Mouse (Mus musculus) lung, postnatal 10 days (tissue): ENCODE results near the gene Fhl2.
"Not testable (repeated sequence)": the region's sequence is repeated elsewhere in the genome, so short reads cannot be mapped to it uniquely, and the experiment has no call there.

ENCODE experiments used
- DNase-seq: peaks from one replicate; pipeline ENCODE4 v3.0.0; 2021

Gene Fhl2

DNA sequence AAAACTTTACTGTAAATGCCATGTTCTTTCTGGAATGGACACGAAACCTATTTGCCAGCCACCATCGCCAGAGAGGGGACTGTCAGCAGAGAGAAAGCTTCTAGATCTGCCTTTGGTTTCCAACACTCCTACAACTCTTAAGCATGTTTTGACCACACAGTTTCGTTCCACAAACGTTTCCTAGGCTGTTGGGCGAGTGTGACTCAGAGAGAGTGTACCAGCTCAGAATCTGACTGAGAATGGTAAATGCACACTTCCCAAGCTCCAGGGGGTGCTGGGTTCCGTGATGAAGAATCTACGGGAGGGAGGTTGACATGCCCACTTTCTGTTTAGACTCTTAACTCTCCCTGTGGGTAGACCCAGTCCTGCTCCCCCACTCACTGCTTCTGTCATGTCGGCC, 5.7 kb downstream of the Fhl2 start:
- no peak for DNase-seq

DNA sequence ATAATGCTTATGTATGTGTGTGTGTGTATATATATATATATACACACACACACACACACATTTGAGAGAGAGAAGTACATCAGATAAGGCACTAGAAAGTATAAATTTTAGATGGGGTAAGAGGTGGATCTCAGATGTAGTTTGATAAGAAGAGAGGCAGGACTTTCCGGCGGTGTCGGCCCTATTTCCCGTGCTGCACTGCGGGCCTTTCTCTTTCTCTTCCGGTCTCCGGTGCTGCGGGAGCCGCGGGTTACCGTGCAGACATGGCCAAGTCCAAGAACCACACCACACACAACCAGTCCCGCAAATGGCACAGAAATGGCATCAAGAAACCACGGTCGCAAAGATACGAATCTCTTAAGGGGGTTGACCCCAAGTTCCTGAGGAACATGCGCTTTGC, 7.9 kb downstream of the Fhl2 start:
- not testable (repeated sequence) for DNase-seq

DNA sequence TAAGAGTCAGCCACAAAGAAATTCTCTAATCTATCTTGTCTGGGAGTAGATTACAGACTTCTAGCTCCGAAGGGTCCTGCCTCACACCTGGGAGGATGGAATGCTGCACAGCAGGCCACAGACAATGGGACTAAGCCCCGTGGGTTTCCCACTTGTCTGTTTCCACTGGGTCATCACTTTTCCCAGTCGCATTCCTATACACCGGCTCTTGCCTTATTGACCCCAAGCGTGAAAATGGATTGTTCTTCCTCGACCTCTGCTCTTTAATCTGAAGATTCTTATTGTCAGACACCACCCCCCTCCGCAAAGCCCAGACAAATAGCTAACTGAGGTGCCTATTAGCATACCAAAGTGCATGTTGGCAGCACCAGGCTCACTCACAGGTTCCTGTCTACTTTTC, 10.4 kb downstream of the Fhl2 start:
- no peak for DNase-seq

DNA sequence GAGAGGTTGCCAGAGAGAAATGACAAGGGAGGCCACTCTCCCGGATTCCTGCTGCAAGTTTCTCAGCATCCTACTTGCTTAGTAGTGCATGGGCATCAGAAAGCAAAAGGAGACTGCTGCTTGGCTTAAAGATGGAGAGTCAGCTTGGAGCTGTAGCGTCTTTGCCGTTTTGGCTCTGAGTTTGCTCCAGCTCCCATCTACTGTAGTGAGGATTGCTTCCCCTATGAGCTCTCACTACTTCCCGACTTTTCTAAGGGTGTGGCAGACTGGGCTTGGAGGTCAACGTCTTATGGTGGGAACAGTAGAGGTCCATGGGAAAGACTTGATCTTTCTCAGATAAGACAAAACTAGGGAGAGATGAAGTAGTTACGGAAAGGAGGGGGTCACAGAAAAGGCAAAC, 15.9 kb downstream of the Fhl2 start:
- DNase-seq: no peak

DNA sequence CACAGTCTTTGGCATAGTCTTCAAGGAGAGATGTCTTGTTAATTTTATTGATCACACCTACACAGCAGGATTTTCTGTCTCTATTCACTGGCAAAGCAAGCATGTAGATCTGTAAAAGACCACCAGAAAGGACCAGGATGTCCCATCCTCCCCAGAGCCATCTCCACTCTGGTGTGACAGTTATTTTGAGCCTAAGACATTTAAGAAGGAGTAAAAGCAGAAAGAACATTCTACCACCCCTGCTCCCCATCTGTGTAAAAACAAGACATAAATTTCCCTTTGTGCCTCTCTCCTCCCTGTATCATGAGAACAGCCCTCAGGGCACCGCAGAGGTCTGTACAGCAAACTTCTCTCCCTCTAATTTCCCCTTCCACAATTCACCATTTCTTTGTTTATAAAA, 18.0 kb downstream of the Fhl2 start:
- DNase-seq: no peak

DNA sequence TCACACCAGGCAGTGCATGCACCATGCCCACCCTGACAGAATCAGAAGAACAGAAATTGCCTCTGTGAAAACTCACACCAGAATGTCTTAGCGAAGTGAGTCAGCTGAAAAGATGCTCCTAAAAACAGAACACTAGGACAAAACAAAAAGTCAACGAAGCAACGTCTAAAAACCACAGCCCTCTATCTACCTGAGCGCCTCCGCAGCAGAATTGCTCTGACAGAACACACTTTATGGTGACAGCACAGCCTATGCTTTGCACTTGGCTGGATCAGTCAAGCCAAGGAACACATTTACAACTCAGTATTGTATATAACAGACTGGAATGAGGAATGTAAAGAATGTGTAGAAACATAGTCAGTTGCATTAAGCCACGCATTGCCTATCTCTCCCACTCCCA, 18.4 kb downstream of the Fhl2 start:
- DNase-seq: no peak

DNA sequence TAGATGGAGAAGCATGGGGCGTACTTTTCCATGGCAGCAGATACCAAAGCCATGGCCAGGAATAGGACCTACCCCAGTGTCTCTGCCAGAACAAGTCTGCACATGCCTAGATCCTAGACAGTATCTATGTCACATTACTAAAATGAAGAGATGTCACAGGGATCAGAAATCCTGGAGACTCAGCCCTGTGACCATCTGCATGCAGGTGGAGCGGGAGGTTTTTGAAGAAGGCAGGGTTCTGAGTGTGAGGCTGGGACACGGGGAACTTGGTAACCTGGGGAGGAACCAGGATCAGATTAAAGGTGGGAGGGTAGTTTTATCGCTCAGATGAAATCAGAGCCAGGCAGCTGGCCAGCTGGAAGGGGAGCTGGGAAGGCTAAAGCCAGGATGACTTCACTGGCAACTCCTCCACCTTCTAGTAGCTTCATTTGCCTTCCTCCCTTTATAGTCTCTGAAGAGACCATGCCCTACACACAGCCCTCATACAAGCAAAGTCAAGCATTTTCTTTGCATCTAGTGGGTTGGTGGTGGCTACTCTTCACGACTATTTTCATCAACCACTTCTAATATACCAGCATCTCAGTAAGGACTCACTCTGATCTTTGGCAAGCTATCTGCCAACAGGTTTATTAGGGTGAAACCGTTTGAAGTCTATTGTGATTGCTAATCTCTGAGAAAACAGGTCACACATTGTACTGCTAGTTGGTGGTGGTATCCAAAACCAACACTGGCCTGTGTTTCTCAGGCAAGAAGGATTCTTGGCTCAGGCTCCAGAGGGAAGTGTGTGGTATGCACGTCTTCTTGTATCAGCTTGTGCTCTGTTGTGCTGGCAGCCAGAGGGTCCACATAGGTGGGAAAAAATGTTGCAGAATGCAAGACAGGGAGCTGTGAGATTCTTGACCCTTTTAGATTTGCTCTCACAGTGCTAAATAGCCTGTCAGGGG, 23.2 kb downstream of the Fhl2 start:
- DNase-seq: no peak

DNA sequence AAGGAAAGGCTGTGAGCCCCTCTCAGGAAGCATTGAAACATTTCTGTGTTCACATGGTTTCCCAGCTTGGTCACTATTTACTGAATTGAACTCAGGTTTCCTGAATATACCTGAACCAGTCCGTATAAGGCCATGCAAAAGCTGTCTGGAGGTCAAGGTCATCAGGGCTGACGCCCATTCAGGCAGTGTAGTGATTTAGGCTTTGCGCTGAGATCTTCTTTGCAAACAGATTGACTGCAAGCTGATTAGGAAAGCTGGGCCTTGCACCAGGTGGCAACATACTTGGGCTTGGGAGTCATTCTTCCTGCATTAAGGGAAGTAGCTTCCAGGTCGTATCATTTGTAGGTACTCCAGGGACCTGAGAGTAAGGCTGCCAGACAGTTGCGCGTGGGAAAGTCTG, 25.0 kb downstream of the Fhl2 start:
- no peak for DNase-seq

DNA sequence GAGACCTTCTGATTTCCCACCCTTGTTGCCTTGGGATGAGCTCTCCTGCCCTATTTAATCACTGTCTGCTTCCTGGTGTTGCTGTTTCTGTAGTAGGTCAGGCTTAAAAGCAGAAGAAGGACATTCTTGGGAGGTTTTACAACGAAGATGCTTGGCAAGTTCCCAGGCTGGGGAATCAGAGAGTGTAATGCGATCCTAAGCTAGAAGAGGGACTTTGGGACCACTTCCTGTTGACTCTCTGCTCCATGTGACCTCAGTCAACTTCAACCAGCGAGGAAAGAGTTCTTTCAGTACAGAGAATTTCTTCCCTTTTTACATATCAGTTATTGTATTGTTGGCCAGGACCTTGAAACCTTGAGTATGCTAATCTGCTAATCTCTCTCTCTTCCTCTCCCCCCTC, 25.7 kb downstream of the Fhl2 start:
- peak; percentile 42 for DNase-seq

DNA sequence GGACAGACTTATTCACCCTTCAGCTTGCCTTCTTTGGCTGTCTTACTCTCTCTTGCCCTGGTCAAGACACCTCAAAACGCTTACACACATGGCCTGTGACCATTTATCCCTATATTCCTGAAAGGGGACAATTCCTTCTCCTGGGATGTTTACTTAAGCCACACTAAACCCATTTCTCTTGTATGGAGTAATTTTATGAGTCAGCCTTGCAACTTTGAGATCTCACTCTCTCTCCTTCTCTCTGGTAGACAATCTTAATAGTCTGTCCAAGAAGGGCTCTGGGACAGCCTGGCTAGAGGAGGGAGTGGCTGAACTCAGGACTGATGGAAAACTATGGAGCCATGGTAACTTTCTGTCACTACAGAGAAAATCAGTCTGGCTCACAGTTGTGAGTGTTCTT, 27.1 kb downstream of the Fhl2 start:
- no peak for DNase-seq

DNA sequence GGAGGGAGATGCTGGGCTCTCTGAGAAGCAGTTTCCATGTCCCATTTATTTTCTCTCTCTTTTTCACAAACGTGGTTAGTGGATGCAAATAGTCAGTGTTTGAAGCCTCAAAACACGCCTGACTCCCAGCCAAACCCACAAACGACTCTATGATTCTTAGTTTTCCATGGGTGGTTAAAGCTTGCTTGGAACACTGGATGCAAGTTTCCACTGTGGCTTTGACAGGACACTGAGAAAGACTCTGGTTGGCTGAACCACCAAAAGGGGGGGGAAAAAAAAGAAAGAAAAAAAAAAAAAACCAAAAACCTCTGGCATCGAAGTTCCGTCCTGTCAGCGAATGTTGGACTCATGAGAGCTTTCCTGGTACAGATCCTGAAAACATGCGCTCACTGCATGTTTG, 27.6 kb downstream of the Fhl2 start:
- peak; percentile 38 for DNase-seq

DNA sequence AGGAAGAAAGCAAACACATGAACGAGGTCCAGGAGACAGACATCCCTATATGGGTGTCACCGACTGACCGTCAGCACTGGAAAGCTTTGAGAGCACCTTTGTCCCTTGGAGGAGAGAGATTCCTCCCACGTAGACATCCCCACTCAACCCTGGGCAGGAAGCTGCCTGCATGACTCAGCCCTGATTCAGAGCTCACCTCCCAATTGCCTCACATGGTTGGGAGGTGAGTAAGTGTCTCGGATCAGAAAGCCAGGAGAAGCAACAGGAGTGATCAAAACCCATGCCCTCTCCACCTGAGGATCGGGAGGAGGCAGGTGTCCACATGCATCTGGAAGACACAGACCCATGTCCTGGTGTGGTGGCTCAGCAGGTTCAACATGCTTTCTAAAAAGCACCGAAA, 28.2 kb downstream of the Fhl2 start:
- no peak for DNase-seq

DNA sequence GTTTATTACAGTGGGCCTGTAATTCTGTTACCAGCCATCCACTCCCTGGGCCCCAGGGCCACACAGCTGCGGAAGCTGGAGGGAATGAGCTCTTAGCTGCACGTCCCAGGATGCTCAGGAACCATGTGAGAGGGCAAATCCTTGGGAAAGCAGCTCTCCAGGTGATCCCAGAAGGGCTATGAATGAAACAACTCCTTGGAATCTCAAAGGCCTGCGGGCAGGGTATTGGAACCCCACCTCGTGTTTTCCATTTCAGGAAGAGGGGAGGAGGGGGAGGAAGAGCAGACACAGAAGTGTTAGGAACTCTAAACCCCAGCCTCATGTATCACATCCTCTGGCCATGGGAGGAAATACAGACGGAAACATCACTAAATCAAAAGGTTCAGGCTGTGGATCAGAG, 28.8 kb downstream of the Fhl2 start:
- DNase-seq: no peak

DNA sequence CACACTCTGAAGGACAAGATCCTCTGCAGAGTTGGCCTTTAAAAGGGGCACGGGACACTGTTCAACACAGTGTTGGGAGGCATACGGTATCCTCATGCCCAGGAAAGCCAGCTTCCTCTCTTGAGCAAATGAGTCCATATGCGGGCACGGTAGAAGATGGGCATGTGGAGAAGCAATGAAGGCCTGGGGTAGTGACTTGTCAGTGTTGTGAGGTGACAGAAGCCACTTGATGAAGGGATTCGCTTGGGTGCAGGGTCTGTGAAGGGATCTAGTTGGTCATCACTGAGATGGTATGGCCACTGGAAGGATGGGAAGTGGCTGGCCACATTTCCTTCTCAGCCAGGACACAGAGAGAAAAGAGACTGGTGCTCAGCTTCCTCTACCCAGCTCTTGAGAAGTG, 32.2 kb downstream of the Fhl2 start:
- no peak for DNase-seq

DNA sequence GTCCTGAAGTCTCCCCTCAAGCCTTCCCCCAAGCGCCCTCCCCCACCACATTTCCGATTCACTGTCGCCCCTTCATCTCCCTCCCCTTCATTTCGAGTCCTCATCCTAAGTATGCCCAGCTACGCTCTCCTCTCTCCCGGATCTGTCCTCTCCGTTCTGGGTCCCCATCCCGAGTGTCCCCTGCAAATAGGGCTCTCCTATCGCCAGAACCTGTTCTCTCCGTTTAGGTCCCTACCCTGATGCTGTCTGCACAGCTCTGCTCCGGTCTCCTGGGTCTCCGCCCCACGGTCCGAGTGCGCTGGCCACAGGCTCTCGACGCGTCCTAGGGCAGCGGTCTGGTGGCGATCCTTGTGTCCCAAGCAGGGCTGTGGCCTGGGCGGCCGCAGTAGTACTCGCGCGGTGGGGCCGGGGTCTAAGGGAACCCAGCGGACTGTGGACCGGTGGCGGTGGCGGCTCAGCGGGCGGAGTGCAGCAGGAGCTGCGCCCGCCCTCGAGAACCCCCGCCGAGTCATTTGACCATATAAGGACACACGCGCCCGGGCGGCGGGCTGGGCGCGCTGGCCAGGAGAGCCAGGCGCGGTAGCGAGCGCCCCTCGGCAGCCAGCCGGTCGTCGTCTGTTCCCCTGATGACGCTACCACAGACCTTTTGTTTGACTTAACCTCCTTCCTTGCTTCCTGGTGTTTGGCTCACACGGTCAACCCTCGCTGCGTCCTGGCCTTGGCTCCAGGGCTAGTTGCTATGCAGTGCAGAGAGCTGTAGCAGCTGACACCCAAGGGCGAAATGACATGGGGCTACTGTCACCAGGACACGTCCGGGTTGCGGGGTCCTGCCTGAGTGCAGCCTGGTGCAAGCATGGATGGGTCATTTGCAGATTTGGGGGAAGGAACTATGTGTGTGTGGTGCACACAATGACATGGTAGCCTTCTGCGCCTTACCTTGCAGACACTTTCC, 33.0 kb downstream of the Fhl2 start:
- peak; percentile 79 for DNase-seq

DNA sequence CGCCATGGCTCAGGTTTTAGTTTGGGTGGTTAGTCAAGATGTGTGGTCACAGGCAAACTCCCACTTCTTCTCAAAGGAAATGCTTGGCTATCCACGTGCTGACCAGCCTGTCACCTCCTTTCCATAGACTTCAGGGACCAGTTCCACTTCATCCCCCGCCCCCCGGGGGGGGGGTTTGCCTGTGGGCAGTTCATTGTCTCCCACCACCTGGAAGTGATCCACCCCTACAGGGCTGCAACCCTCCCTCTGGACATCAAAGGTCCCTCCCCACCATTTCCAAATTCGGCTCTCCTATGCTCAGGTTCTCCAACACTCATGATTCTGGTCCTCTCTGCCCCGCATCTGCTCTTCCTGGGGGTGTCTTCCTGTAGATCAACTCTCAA, 33.7 kb downstream of the Fhl2 start:
- no peak for DNase-seq

DNA sequence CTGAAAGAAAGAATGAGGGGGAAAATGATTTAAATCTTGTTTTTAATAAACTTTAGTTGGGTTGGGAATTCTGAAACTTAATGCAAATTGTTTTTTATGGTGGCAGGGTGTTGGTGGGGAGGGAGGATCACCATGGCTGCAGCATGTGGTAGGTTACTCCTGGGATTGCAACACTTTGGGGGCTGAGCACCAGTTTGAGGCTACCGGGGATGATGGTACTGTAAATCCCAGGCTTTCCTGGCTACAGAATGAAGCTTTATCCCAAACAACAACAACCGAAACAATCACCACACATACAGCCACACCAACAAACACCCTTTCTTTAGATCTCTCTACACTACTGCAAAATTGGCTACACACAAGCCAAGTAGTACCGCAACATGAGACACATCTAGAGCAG, 34.4 kb downstream of the Fhl2 start:
- no peak for DNase-seq

DNA sequence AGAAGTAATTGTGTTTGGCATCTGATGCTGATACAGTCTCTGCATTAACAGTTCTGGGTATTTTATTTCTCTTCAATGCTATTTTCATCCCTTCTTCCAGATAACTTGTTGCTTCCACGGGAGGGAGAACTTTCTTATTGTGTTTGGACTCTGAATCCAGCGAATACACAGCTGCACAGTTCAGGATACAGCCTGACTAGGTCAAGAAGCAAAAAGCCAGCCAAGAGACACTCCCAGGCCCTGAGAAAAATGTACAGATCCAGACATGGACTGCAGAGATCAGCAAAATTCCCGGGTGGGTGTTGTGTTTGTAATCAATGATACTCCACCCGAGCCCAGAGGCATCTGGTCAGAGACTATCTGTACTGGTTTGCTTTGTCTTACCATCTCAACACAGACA, 37.4 kb downstream of the Fhl2 start:
- DNase-seq: no peak

DNA sequence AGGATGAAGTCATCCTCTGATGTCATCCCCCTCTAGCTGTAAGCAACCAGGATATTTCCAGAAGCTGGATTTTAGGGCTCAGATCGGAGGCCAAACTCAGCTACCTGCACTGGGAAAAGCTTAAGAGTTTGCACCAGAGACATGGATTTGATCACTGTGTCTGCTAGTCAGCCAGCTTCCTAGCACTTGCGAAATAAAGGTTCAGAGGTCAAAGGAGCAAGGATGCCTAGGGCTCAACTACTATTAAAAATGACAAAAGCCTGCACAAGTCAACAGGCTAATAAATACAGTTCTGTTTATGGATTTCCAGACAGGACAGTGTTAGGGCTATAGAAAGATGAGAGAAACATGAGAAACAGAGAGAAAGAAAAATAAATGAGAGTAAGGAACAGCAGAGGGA, 38.9 kb downstream of the Fhl2 start:
- DNase-seq: no peak

DNA sequence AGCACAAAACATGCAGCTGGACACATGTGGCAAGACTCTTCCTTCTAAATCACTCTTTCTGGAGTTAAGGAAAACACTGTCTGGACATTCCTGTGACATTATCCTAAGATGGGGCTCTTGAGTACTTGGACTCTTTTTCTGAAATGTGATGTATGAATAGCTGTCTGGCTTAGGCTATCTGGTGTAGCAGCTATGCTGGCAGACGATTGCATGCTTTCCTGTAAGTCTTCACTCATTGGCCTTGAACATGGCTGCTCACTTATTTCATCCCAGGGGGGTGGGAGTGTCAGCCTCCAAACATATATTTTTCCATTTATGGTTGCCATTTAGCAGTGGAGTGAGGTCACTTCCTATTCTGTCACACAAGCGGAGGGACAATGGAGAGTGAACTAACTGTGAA, 42.3 kb downstream of the Fhl2 start:
- no peak for DNase-seq

DNA sequence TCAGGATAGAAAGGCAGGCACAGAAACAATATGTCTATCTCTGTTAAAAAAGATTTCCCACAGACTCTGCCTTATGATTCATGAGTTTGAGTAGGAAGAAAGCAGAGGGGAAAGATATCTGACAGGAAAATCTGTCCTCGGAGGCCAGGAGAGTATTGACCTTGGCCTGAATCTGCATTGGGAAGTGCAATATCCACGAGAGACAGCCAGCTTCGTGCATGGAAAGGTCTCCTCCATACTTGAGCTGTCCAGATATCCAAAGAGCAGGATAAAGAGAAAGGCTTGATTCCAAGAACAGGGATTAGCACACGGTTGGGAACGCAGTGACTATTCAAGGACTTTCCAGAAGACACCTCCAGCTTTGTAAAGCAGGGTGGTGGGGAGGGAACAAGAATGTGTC, 43.2 kb downstream of the Fhl2 start:
- DNase-seq: no peak

DNA sequence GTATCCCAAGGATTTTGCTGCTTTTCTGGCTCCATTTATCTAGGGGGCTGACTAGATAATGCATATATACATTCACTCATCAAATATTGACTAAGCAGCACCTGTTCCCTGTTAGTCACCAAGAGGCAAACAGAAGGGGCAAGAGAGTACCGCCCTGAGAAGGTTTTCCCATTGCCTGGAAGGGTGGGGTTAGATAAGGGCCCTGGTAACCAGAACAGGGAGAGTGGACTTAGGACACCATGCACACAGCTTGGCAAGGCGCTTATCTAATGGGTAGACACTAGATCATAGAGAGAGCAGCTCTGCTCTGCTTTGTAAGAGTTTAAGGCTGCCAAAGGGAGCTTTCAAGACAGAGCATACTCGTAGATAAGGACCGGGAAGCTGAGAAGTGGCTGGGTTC, 44.2 kb downstream of the Fhl2 start:
- no peak for DNase-seq

DNA sequence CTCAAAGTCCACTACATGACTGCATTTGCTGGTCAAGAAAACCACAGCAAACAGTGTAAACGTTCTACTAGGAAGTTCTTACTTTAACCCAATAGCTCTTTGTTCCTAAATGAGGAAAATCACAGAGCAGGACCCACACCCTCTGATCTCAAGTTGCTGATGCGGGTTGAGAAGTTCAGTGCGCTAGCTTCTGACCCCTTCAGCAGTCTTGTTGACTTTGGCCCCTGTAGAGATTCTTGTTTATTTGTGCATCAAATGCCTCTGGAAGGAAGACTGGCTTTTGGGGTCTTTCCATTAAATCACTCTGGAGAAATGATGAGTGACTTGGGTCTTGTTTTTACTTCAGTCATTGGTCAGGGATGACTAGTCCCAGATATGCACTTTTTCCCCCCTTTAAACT, 46.6 kb downstream of the Fhl2 start:
- no peak for DNase-seq

DNA sequence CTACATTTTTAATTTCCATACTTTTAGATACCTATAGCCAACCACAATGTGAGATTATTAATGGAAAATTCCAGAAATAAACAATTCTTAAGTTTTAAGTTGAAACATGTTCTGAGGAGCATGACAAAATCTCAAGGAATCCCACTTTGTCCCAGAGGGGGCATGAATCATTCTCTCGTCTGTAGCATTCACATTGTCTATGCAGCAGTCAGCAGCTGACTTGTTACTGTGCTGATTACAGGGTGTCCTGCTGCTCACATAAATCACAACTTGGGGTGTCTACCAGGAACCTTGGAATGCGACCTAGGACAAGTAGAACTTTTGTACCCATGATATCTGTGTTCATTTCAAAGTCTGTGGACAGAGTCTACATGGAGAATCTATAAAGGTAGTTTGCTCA, 49.3 kb downstream of the Fhl2 start:
- no peak for DNase-seq
